Mouse (Mus musculus): ENCODE results near the gene Tango6. TPM values are rescaled to one million over a fixed set of nuclear protein-coding genes. Genes with fewer than 3 reads are reported as not detected.

The Tango6 gene
- polyA plus RNA-seq, 1 experiment from 2014 or later = 9.1 TPM

DNA sequence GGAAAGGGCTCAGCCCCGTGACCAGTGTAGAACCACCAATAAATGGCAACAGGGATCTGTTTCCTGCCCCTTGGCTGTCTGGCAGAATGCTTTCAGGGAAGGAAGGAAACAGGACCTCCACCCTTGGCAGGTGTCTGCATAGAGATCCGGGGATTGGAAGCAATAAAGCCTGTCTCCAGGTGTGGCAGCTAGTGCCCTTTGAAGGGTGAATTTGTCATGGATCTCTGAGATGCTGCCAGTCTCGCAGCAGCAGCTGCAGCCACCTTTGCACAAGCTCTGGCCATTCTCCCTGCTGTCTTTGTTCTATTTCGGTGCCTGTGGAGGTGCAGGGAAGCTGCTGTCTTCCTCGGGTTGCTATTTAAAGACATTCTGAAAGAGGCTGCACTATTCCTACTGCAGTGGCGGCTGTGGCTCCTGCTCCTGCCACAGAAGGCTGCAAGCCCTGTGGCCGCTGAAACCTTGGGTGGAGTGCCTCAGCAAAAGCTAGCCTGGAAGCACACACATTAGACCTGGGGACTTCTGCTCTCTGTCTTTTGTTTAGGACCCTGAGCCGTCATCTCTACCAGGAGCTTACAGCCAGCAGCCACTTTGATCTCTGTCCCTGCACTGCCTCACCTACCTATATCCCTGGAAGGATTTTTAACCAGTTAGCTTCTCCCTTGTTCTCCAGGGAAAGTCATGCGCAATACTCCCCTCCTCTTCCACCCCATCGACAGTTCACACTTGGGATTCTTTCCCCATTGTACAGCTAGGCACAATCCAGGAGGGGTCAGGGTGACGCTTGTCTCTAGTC, 156.5 kb downstream of the Tango6 start:
- Histone ChIP-seq H3K9ac (ENCODE audit: low read length) (no peak overlapping the region; the same call in 1 of the 2 replicates), H3K4me1 (replicated peaks; ENCODE audit: control insufficient read depth, insufficient read depth, low read length) (peaks cover 3% of the 10 kb centered on the region; the same call in 1 of the 2 replicates), H3K27ac (ENCODE audit: low read depth) (no peak overlapping the region), H3K4me2 (ENCODE audit: low read length) (no peak overlapping the region), H3K4me3 (ENCODE audit: low read depth, low read length) (no peak overlapping the region), H3K36me3 (ENCODE audit: control insufficient read depth, insufficient read depth, low read length) (peaks cover 3% of the 10 kb centered on the region; the same call in 1 of the 2 replicates), H3K27me3 (replicated peaks; ENCODE audit: control insufficient read depth, insufficient read depth, low read length) (no peaks in the 10 kb centered on the region), H3K9me3 (ENCODE audit: control insufficient read depth, low read length) (no peaks in the 10 kb centered on the region)
- DNase-seq (ENCODE audit: low spot score) (peak; percentile 54), ATAC-seq (replicated peaks; ENCODE audit: low FRiP score, low TSS enrichment, low read depth) (no peak)
- 39% methylated on average over 11 of the region's 11 CpGs for WGBS

DNA sequence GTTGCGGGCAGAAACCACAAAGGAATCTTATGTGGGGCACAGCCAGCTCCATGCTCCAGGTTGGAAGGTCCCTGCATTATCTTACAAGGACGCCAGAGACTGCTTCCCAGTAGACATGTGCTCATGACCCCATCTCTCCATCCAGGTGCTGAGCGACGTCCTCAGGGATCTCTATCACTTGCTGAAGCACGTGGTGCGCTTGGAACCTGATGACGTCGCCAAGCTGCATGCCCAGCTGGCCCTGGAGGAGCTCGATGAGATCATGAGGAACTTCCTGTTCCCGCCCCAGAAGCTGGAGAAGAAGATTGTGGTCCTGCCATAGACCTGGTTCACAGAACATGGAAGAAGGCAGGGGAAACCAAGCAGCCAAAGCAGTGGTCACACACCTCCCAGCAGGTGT, 167.2 kb downstream of the Tango6 start:
- no peaks in the 10 kb centered on the region for H3K27me3 ChIP-seq (replicated peaks; ENCODE audit: control insufficient read depth, insufficient read depth, low read length)
- H3K9me3 ChIP-seq (ENCODE audit: control insufficient read depth, low read length) = no peaks in the 10 kb centered on the region
- DNase-seq (ENCODE audit: low spot score) = no peak
- no peak overlapping the region for H3K9ac ChIP-seq (ENCODE audit: low read length)
- no peaks in the 10 kb centered on the region for H3K4me1 ChIP-seq (replicated peaks; ENCODE audit: control insufficient read depth, insufficient read depth, low read length)
- WGBS = 85% methylated on average over 10 of the region's 10 CpGs
- H3K36me3 ChIP-seq (ENCODE audit: control insufficient read depth, insufficient read depth, low read length) = peaks cover 9% of the 10 kb centered on the region; the same call in 1 of the 2 replicates
- no peak overlapping the region for H3K27ac ChIP-seq (ENCODE audit: low read depth)
- H3K4me3 ChIP-seq (ENCODE audit: low read depth, low read length) = no peak overlapping the region
- no peak overlapping the region for H3K4me2 ChIP-seq (ENCODE audit: low read length)
- ATAC-seq (replicated peaks; ENCODE audit: low FRiP score, low TSS enrichment, low read depth) = no peak

DNA sequence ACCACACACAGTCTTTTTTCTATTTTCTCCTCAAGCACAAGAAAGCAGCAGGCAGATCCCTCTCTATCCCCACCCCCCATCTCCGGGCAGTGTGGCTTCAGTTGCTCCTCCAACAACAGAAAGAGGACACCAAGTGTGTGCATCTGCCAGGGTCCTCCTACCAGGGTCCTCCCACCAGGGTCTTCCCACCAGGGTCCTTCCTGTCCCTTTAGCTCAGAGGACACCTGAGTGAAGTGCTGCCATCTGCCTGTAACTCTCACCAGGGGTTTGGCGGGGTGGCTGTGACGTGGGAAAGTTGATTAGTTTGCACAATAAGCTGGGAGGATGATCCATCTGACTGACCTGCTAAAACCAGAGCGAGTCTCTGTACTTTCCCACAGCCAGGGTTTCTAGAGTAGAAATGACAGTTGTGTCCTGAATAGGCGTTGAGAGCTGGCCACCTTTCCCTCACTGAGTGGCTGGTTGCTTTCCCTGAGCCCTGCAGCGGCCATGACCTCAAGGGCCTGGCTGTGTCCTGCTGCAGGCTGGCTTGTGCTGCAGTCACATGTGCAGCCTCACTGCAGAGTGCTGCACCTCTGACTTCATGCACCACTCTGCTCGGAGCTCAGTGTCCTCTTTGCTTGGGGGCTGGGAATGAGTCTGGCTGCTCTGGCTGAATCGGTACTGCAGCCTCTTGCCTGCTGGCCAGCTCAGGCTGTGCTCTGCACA, 171.8 kb downstream of the Tango6 start:
- Histone ChIP-seq H3K4me2 (ENCODE audit: low read length) (no peak overlapping the region), H3K4me1 (replicated peaks; ENCODE audit: control insufficient read depth, insufficient read depth, low read length) (no peaks in the 10 kb centered on the region), H3K9me3 (ENCODE audit: control insufficient read depth, low read length) (no peaks in the 10 kb centered on the region), H3K9ac (ENCODE audit: low read length) (no peak overlapping the region), H3K27ac (ENCODE audit: low read depth) (no peak overlapping the region), H3K36me3 (ENCODE audit: control insufficient read depth, insufficient read depth, low read length) (peaks cover 9% of the 10 kb centered on the region; the same call in 1 of the 2 replicates), H3K27me3 (replicated peaks; ENCODE audit: control insufficient read depth, insufficient read depth, low read length) (no peaks in the 10 kb centered on the region), H3K4me3 (ENCODE audit: low read depth, low read length) (no peak overlapping the region)
- 40% methylated on average over 8 of the region's 8 CpGs for WGBS
- ATAC-seq (replicated peaks; ENCODE audit: low FRiP score, low TSS enrichment, low read depth) (no peak), DNase-seq (ENCODE audit: low spot score) (no peak)

DNA sequence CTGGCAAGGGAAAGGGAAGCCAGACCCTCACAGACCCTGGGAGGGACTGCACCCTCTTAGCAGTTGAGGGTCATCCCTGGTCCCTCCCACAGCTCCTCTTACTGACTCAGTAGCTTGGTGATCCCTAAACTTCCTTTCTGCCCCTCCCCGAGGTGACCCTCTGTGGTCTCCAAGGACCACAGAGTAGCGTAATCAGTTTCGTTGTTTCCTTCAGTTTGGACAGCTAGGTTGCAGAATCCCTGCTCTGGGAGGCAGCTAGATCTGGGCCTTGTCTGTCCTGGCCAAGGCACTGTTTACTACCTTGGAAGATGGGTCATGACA, 172.3 kb downstream of the Tango6 start:
- H3K27ac ChIP-seq (ENCODE audit: low read depth) = no peak overlapping the region
- no peak overlapping the region for H3K4me2 ChIP-seq (ENCODE audit: low read length)
- 57% methylated on average over 3 of the region's 3 CpGs for WGBS

DNA sequence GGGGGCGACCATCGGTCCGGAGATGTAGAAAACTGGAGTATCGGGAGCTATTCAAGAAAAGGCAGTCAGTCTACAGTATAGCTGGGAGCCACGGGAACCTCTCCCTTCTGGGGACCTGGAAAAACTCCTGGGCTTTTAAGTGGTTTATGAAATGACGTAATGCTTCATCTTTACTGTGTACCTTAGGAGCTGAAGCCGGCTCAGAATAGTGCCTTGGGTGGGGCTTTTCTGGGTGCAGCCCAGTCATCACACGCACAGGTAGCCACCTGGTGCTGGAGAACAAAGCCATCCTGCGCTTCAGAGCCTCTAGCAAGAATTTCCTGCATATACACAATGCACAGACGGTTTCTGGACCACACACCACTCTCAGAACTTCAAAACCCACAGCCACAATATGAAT, 180.0 kb downstream of the Tango6 start:
- DNase-seq (ENCODE audit: low spot score) = no peak
- no peak overlapping the region for H3K4me3 ChIP-seq (ENCODE audit: low read depth, low read length)
- no peak for ATAC-seq (replicated peaks; ENCODE audit: low FRiP score, low TSS enrichment, low read depth)
- 80% methylated on average over 10 of the region's 10 CpGs for WGBS
- no peaks in the 10 kb centered on the region for H3K27me3 ChIP-seq (replicated peaks; ENCODE audit: control insufficient read depth, insufficient read depth, low read length)
- H3K4me2 ChIP-seq (ENCODE audit: low read length) = no peak overlapping the region
- H3K9ac ChIP-seq (ENCODE audit: low read length) = no peak overlapping the region
- H3K27ac ChIP-seq (ENCODE audit: low read depth) = no peak overlapping the region
- no peaks in the 10 kb centered on the region for H3K9me3 ChIP-seq (ENCODE audit: control insufficient read depth, low read length)
- no peaks in the 10 kb centered on the region for H3K4me1 ChIP-seq (replicated peaks; ENCODE audit: control insufficient read depth, insufficient read depth, low read length)
- no peaks in the 10 kb centered on the region for H3K36me3 ChIP-seq (ENCODE audit: control insufficient read depth, insufficient read depth, low read length)

More for the DNA sequence above, 172.3 kb downstream of the Tango6 start:
- Histone ChIP-seq H3K9me3 (ENCODE audit: control insufficient read depth, low read length) (no peaks in the 10 kb centered on the region), H3K27me3 (replicated peaks; ENCODE audit: control insufficient read depth, insufficient read depth, low read length) (no peaks in the 10 kb centered on the region), H3K36me3 (ENCODE audit: control insufficient read depth, insufficient read depth, low read length) (peaks cover 7% of the 10 kb centered on the region; the same call in 1 of the 2 replicates), H3K4me1 (replicated peaks; ENCODE audit: control insufficient read depth, insufficient read depth, low read length) (no peaks in the 10 kb centered on the region), H3K9ac (ENCODE audit: low read length) (no peak overlapping the region), H3K4me3 (ENCODE audit: low read depth, low read length) (no peak overlapping the region)
- DNase-seq (ENCODE audit: low spot score) (no peak), ATAC-seq (replicated peaks; ENCODE audit: low FRiP score, low TSS enrichment, low read depth) (no peak)

DNA sequence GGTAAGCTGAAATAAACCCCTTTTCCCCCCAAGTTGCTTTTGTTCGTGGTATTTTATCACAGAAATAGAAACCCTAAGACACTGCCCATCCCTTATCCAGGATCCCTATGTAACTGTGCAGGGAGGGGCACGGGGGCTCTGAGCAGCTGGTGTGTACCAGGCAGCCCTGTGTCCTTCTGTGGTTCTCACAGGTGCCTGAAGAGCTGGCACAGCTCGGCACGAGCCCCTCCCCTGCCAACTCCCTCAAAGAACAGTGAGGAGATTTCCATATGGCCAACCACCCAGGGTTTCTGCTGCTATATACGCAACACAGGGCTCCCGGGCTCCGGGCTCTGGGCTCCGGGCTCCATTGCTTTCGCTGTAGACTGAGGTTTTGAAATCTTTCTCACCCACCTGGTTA, 182.5 kb downstream of the Tango6 start:
- peaks cover 4% of the 10 kb centered on the region; the same call in 1 of the 2 replicates for H3K4me1 ChIP-seq (replicated peaks; ENCODE audit: control insufficient read depth, insufficient read depth, low read length)

DNA sequence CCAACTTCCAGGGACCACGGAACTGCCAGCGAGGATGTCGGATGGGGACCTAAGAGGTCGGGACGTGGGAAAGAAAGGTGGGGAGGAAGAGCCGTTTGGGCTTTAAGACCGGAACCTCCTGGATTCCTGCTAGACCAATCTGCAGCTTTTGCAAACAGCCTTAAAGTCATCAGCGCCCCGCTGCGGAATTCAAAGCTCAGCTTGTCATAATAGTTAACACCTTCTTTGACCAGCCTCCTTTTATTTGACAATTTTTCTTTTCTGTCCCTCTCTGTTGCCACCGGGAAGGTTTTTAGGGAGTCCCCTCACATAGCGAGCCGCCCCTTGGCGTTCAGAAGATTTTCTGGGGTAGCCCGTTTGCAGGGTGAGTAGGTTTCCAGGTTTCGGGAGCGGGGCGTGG, 187.2 kb downstream of the Tango6 start, which contains the start of gene Has3:
TSS of gene Has3 (plus strand) at position 192 of the 400 bp plus-strand sequence.
- Histone ChIP-seq H3K9ac (ENCODE audit: low read length) (peak within 1 kb of the TSS; percentile 52), H3K9me3 (ENCODE audit: control insufficient read depth, low read length) (no peaks in the 10 kb centered on the region), H3K4me3 (ENCODE audit: low read depth, low read length) (peak within 1 kb of the TSS; percentile 48), H3K27ac (ENCODE audit: low read depth) (no peak within 1 kb of the TSS), H3K27me3 (replicated peaks; ENCODE audit: control insufficient read depth, insufficient read depth, low read length) (peaks cover 46% of the 10 kb centered on the region), H3K4me2 (ENCODE audit: low read length) (peak within 1 kb of the TSS; percentile 100), H3K36me3 (ENCODE audit: control insufficient read depth, insufficient read depth, low read length) (peaks cover 10% of the 10 kb centered on the region; the same call in 1 of the 2 replicates), H3K4me1 (replicated peaks; ENCODE audit: control insufficient read depth, insufficient read depth, low read length) (peaks cover 20% of the 10 kb centered on the region)
- ATAC-seq (replicated peaks; ENCODE audit: low FRiP score, low TSS enrichment, low read depth) (no peak), DNase-seq (ENCODE audit: low spot score) (peak; percentile 69)
- WGBS = 1% methylated on average over 18 of the region's 18 CpGs

More for the DNA sequence above, 182.5 kb downstream of the Tango6 start:
- H3K27me3 ChIP-seq (replicated peaks; ENCODE audit: control insufficient read depth, insufficient read depth, low read length) = peaks cover 18% of the 10 kb centered on the region
- ATAC-seq (replicated peaks; ENCODE audit: low FRiP score, low TSS enrichment, low read depth) = no peak
- no peaks in the 10 kb centered on the region for H3K9me3 ChIP-seq (ENCODE audit: control insufficient read depth, low read length)
- 81% methylated on average over 9 of the region's 9 CpGs for WGBS
- no peak overlapping the region for H3K4me2 ChIP-seq (ENCODE audit: low read length)
- H3K9ac ChIP-seq (ENCODE audit: low read length) = no peak overlapping the region
- no peak overlapping the region for H3K4me3 ChIP-seq (ENCODE audit: low read depth, low read length)
- no peak for DNase-seq (ENCODE audit: low spot score)
- H3K36me3 ChIP-seq (ENCODE audit: control insufficient read depth, insufficient read depth, low read length) = no peaks in the 10 kb centered on the region
- no peak overlapping the region for H3K27ac ChIP-seq (ENCODE audit: low read depth)

DNA sequence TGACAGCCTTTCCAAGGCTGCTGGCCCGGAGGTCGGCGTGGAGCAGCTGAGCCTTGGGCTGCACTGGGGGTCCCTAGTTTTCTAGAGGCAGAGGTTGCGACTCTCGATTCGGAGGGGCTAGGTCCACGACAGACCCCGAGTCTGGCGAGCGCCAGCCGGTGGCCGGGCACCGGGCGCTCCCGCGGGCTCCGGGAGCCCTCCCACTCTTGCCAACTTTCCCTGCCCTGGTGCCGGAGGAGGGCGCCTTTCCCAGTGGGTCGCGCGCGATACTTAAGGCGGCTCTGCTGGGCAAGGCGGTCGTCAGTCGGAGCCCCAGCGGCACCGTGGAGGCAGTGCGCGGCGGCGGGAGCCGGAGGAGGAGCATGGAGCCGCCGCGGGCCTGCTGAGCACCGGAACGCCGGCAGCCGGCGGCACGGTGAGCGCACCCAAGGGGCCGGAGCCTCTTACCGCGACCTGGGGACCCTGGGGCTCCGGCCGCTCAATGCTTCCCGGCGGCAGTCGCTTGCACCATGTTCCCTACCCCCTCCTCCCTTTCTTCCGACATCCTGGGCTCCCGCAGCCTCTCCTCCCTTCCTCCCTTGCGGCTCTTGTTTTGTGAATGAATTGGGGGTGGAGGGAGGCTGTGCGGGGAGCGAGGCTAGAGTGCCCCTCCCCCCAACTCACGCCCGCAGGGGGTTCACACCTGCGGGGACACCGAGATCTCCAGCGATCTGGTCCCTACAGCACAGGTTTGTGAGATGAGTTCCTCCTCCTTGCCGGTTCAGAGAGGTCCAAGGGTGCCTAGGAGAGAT, 187.9 kb downstream of the Tango6 start:
- H3K27me3 ChIP-seq (replicated peaks; ENCODE audit: control insufficient read depth, insufficient read depth, low read length) = peaks cover 46% of the 10 kb centered on the region
- H3K36me3 ChIP-seq (ENCODE audit: control insufficient read depth, insufficient read depth, low read length) = peaks cover 13% of the 10 kb centered on the region; the same call in 1 of the 2 replicates
- WGBS = under 1% methylated on average over 55 of the region's 63 CpGs
- no peaks in the 10 kb centered on the region for H3K9me3 ChIP-seq (ENCODE audit: control insufficient read depth, low read length)
- DNase-seq (ENCODE audit: low spot score) (peak; percentile 78), ATAC-seq (replicated peaks; ENCODE audit: low FRiP score, low TSS enrichment, low read depth) (peak; percentile 33; the same call in 1 of the 2 replicates)
- peak overlapping the region; percentile 48 for H3K4me3 ChIP-seq (ENCODE audit: low read depth, low read length)
- peaks cover 20% of the 10 kb centered on the region for H3K4me1 ChIP-seq (replicated peaks; ENCODE audit: control insufficient read depth, insufficient read depth, low read length)
- H3K9ac ChIP-seq (ENCODE audit: low read length) = peak overlapping the region; percentile 52
- peak overlapping the region; percentile 100 for H3K4me2 ChIP-seq (ENCODE audit: low read length)
- no peak overlapping the region for H3K27ac ChIP-seq (ENCODE audit: low read depth)

Data from intestine, embryonic 14.5 days (tissue).